Mouse (Mus musculus) ES-E14 (cell line): ENCODE data around the gene Rpl6. TPM values are rescaled to one million over a fixed set of nuclear protein-coding genes. Genes with fewer than 3 reads are reported as not detected.
"Not testable (repeated sequence)": the region's sequence is repeated elsewhere in the genome, so short reads cannot be mapped to it uniquely, and the experiment has no call there.

ENCODE experiments used
- DNase-seq: peaks from one replicate; pipeline ENCODE4 v3.0.0-alpha.2; 2013; ENCODE audit warnings: low read depth, low spot score
- H3K27ac ChIP-seq: 2 replicates; pipeline ENCODE4 v1.5.1; 2012; ENCODE audit warnings: low read depth, mild to moderate bottlenecking, low read length, moderate library complexity, mixed read lengths; ENCODE audit not compliant: poor library complexity, insufficient read depth, severe bottlenecking
- H3K36me3 ChIP-seq: 2 replicates; pipeline ENCODE4 v1.6.1; 2012; ENCODE audit warnings: mild to moderate bottlenecking, low read length, moderate library complexity, mixed read lengths; ENCODE audit not compliant: control insufficient read depth, poor library complexity, insufficient read depth, severe bottlenecking
- H3K4me1 ChIP-seq, 2 experiments: fragments of 150-350 bp in 1 of 2; sonication (generic) in 1 of 2; 2 replicates each; pipeline ENCODE4 v1.6.1; 2012; ENCODE audit warnings: low read length in 2 of 2, mild to moderate bottlenecking in 1 of 2, mixed read lengths in 1 of 2; ENCODE audit not compliant: control insufficient read depth in 2 of 2, insufficient read depth in 2 of 2, poor library complexity in 1 of 2
- H3K4me3 ChIP-seq, 2 experiments: fragments of 150-350 bp in 1 of 2; sonication (generic) in 1 of 2; 2 replicates each; pipeline ENCODE4 v1.5.1; 2012; ENCODE audit warnings: low read length in 2 of 2, low read depth in 1 of 2, mild to moderate bottlenecking in 1 of 2, mixed read lengths in 1 of 2; ENCODE audit not compliant: insufficient read depth in 1 of 2, poor library complexity in 1 of 2, severe bottlenecking in 1 of 2
- H3K9ac ChIP-seq: 2 replicates; pipeline ENCODE4 v1.6.1; 2012; ENCODE audit warnings: low read depth, mild to moderate bottlenecking, low read length, mixed read lengths; ENCODE audit not compliant: poor library complexity, insufficient read depth, severe bottlenecking
- H3K9me3 ChIP-seq: fragments of 150-350 bp; sonication (generic); 2 replicates; pipeline ENCODE4 v1.6.1; 2012; ENCODE audit warnings: low read depth, mild to moderate bottlenecking, low read length; ENCODE audit not compliant: control insufficient read depth, insufficient read depth
- CHD2 ChIP-seq: IDR thresholded peaks from 2 replicates; pipeline ENCODE4 v1.6.1; 2014; ENCODE audit warnings: mild to moderate bottlenecking, low read depth, low read length, inconsistent platforms
- HCFC1 ChIP-seq: IDR thresholded peaks from 2 replicates; pipeline ENCODE4 v1.6.1; 2012; ENCODE audit warnings: low read length, inconsistent platforms, borderline replicate concordance; ENCODE audit not compliant: insufficient read depth
- MAFK ChIP-seq: IDR thresholded peaks from 2 replicates; pipeline ENCODE4 v1.6.1; 2014; ENCODE audit warnings: mild to moderate bottlenecking, low read depth, low read length, inconsistent platforms; ENCODE audit not compliant: insufficient read depth
- ZC3H11A ChIP-seq: IDR thresholded peaks from 2 replicates; pipeline ENCODE4 v1.6.1; 2012; ENCODE audit warnings: low read depth, mild to moderate bottlenecking, inconsistent platforms, low read length, borderline replicate concordance
- ZNF384 ChIP-seq: IDR thresholded peaks from 2 replicates; pipeline ENCODE4 v1.6.1; 2012; ENCODE audit warnings: low read depth, low read length, inconsistent platforms
- in situ Hi-C, 2 experiments: fragments of 600-800 bp; cut with MboI; formaldehyde crosslinking; loops; one replicate each; pipeline ENCODE4 v1.15.1; 2025; ENCODE audit warnings: low sequenced_read_pairs in 2 of 2, inconsistent platforms in 1 of 2; ENCODE audit not compliant: unreplicated experiment in 2 of 2
- total RNA-seq: library from RNA; depleted of rRNA; stranded (reverse); fragments of 300-350 nt; gene quantifications from 2 replicates; pipeline ENCODE4 v1.2.3, GENCODE M21; 2012

Rpl6 gene
- total RNA-seq, 1 experiment = 2,169 TPM

DNA sequence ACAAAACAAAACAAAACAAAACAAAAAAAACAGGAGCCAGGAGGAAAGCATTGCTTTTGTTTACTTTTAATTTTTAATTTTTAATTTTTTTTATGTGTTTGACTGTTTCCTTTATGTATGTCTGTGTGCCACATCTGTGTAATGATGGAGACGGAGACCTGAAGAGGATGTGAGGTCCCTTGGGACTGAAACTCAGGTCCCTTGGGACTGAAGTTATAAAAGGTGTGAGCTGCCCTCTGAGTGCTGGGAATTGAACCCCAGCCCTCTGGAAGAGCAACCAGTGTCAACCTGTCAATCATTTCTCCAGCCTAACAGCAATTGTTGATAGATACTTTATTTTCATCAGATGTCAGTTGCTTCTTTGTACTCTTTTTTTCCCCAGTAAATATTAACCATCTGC, 14.9 kb downstream of the Rpl6 start:
- Histone ChIP-seq H3K9ac (no peak overlapping the region), H3K36me3 (no peaks in the 10 kb centered on the region), H3K4me1 (peaks cover 0 to 2% of the 10 kb centered on the region in 2 experiments; a peak in 1 of 4 replicates), H3K27ac (no peak overlapping the region), H3K9me3 (no peaks in the 10 kb centered on the region), H3K4me3 (no peak overlapping the region)
- DNase-seq = no peak
- no peak for TF ChIP-seq ZC3H11A
- TF ChIP-seq ZNF384 = no peak
- TF ChIP-seq CHD2 = no peak
- TF ChIP-seq HCFC1 = no peak
- no peak for TF ChIP-seq MAFK
- in situ Hi-C loops = loop anchor here in 1 of 2 experiments (10.0 kb wide), 1 partner anchor 166 kb away; the partner anchor contains the start of gene Trafd1

DNA sequence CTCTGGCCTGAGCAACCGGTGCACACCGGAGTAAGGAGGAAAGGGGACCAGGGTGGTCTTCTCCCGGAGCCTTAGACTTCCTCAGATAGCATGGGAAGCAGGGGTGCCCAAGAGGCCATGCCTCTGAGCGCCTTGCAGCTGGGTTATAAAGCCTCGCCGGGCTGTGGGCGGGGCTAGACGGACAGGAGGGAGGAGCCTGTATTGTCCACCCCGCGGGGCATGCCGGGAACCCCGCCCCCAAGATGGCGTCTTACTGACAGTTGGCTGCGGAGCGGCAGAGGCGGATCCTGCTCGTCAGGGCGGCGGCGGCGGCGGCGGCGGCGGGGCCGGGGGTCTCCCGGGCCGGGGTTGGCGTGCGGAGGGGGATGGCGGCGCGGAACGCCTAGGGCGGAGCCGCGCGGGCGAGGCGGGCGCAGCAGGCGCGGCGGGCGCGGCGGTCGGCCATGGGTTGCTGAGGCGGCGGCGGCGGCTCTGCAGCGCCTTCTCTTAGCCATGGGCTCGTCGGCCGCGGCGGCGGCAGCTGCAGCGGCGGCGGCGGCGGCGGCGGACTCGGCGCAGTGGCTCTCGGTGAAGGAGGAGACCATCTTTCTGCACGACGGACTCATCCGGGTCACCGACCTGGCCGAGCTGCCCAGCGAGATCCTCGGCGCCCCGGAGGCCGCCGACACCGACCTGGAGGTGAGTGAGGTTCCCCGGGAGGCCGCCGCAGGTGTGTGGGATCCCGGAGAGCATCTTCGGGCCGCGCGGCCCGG, 15.9 kb downstream of the Rpl6 start, which contains the start of gene Hectd4:
Gene Hectd4, plus strand, starts transcription at position 240 of the 752 bp plus-strand sequence.
- H3K4me1 ChIP-seq = peaks cover 0 to 2% of the 10 kb centered on the region in 2 experiments; a peak in 1 of 4 replicates
- peak; percentile 93 for DNase-seq
- TF ChIP-seq ZC3H11A = no peak
- no peak for TF ChIP-seq ZNF384
- TF ChIP-seq HCFC1 = no peak
- no peak for TF ChIP-seq CHD2
- no peak for TF ChIP-seq MAFK
- no peaks in the 10 kb centered on the region for H3K36me3 ChIP-seq
- in situ Hi-C loops = loop anchor here in 1 of 2 experiments (10.0 kb wide), 1 partner anchor 165 kb away; the partner anchor contains the start of gene Trafd1
- no peak within 1 kb of the TSS for H3K27ac ChIP-seq
- H3K4me3 ChIP-seq = peak within 1 kb of the TSS; percentile 85 to 88
- peak within 1 kb of the TSS; percentile 78 for H3K9ac ChIP-seq
- H3K9me3 ChIP-seq = no peaks in the 10 kb centered on the region

DNA sequence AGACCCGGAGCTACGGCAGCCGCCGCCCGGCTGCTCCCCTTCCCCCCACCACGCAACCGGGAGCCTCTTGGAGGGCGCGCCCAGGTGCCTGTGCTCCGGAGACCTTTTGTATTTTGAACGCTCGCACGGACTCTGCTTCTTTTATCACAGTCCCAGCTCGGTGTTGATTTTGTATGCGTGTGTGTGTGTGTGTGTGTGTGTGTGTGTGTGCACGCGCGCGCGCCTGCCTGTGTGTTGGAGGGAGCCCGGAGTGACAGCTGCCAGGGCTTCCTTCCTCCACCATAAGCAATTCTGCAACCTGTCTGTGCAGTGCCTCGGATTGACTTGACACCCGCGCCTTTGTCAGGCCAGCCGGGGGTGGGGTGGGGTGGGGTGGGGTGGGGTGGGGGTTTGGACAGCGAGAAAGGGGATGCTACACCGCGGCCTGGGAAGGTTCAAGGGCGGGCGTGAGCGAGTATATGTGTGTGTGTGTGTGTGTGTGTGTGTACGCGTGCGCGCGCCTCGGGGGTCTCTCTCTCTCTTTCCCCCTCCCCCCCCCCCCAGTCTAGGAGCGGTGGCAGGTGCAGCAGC, 16.5 kb downstream of the Rpl6 start:
- H3K27ac ChIP-seq = no peak overlapping the region

DNA sequence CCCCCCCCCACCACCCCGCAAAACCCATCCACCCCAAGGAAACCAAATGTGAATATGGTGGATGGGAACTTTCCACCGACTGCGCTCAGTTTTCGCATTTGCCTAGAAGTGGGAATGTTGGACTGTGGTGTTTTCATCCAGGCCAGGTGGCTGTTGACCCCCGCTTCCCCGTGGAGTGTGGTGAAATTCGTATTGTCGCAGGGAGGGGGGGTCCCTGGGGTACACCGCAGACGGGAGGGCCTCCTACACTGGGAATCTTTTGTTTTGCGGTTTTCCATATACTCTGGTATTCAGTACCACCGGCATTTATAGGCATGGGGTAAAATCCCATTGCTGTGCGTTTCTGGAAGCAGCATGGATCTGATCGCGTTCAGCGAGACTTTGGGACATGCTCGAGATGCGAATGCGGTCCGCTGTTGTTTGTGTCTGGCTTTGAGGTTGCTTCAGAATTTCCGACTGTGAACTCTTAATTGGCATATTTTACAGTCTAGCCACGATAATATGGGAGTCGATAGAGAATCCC, 17.1 kb downstream of the Rpl6 start:
- Histone ChIP-seq H3K36me3 (no peaks in the 10 kb centered on the region), H3K27ac (no peak overlapping the region), H3K4me1 (peaks cover 0 to 2% of the 10 kb centered on the region in 2 experiments; a peak in 1 of 4 replicates), H3K9ac (peak overlapping the region; percentile 9; the same call in 1 of the 2 replicates), H3K9me3 (no peaks in the 10 kb centered on the region), H3K4me3 (peak overlapping the region; percentile 85 to 88)
- in situ Hi-C loops = no loop called here
- DNase-seq = no peak
- TF ChIP-seq ZC3H11A (no peak), HCFC1 (no peak), ZNF384 (no peak), MAFK (no peak), CHD2 (no peak)

More for the DNA sequence above, 16.5 kb downstream of the Rpl6 start:
- in situ Hi-C loops = no loop called here
- Histone ChIP-seq H3K4me1 (peaks cover 0 to 2% of the 10 kb centered on the region in 2 experiments; a peak in 1 of 4 replicates), H3K9ac (peak overlapping the region; percentile 78), H3K36me3 (no peaks in the 10 kb centered on the region), H3K9me3 (no peaks in the 10 kb centered on the region), H3K4me3 (peak overlapping the region; percentile 85 to 88)
- TF ChIP-seq ZC3H11A = no peak
- no peak for TF ChIP-seq HCFC1
- TF ChIP-seq MAFK = no peak
- no peak for TF ChIP-seq CHD2
- no peak for TF ChIP-seq ZNF384
- DNase-seq = no peak

DNA sequence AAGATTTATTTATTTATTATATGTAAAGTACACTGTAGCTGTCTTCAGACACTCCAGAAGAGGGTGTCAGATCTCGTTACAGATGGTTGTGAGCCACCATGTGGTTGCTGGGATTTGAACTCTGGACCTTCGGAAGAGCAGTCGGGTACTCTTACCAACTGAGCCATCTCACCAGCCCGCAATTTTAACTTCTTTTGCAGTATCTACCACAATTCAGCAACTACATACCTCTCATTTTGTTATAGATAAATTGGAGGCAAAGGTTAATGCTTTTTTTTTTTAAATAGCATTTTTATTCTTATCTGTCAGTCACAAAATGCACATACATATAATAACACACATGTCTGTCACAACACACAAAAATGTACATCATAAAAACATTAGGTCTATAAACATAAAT, 19.7 kb downstream of the Rpl6 start:
- H3K9ac ChIP-seq, H3K9me3 ChIP-seq, H3K27ac ChIP-seq, H3K4me3 ChIP-seq, H3K36me3 ChIP-seq, H3K4me1 ChIP-seq, DNase-seq, in situ Hi-C loops: not testable (repeated sequence)
